Mouse (Mus musculus) layer of hippocampus, postnatal 14 days (tissue): Measurements from ENCODE around the gene Shkbp1. TPM values are rescaled to one million over a fixed set of nuclear protein-coding genes. Genes with fewer than 3 reads are reported as not detected.

Experiments
- DNase-seq, 2 experiments: peaks; one replicate each; pipeline ENCODE4 v3.0.0; 2021 to 2022; ENCODE audit warnings: low spot score in 2 of 2, mixed read lengths in 1 of 2
- long read RNA-seq, 2 experiments: library from polyadenylated mRNA; stranded (forward); transcript quantifications; one replicate each; pipeline ENCODE4 v2.0.0; 2021
- total RNA-seq, 2 experiments: library from RNA; stranded (reverse); gene quantifications; 2 replicates each; pipeline ENCODE4 v1.2.3; 2021

Shkbp1 gene
- total RNA-seq: 10 to 100 TPM; 24.7 to 26.2 TPM
- long read RNA-seq, experiment 1, transcript Shkbp1-201 (18 exons, 2,358 nt): major isoform, 7 of 12 reads
- long read RNA-seq, experiment 1, partial matches to known transcripts: 2 of 12 reads
- long read RNA-seq, experiment 1, other reads (novel, unspliced or antisense): 3 of 12 reads
- long read RNA-seq, experiment 2, transcript Shkbp1-201 (18 exons, 2,358 nt): major isoform, 14 of 21 reads
- long read RNA-seq, experiment 2, partial matches to known transcripts: 3 of 21 reads
- long read RNA-seq, experiment 2, other reads (novel, unspliced or antisense): 2 of 21 reads

DNA sequence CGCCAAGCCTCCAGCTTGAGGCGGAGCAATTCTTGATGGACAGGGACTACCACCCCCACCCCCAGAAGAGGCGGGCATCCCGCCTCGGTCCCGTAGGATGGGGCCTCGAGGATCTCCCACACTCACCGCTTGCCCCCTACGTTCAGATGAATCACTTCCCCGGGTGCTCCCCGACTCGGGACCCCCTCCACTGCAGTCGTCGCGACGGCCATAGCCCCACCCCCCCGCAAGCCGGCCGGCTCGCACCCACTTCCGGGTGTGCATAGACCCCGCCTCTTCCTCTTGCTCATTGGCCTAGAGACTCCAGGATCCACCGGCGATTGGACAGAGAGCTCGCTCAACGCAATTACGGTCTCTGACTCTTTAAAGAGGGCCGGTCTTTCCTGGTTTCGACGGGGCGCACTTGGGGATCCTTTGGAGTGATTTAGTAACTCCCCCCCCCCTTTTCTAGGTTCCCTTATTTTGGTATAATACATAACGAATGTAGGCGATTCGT, at the start of gene Shkbp1:
Shkbp1 (minus strand) TSS at position 275 of the 496 bp plus-strand sequence.
- DNase-seq: peak; percentile 82 to 89

DNA sequence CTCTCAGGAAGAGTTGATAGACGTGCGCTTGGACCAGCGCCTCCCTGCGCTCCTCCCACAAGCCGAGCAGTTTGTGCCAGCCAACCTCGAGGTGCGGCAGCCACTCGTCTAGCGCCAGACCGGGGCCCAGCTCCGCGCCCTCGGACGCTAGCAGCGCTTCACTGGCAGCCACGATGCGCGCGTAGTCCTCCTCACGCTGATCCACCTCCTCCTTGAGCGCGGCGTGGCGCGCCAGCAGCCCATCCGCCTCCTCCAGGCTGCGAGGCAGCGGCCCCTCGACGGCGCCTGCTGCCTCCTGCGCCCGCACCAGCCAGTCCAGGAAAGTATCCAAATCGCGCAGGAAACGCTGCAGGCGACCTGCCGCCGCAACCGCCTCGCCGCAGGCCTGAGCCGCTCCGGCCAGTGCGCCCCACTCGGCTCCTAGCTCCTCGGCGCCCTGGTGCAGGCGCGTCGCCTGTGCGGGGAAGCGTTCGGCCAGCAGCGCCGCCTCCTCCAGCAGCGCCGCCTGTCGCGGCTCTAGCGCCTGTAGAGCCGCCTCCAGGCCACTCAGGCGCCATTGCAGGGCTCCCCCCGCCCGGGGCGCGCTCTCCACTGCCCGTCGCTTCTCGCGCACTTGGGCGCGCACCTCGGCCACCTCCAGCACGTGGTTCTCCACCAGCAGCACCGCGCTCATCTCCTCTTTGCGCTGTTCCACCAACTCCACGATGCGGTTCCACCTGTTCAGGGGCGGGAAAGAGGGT, 48.6 kb upstream of the Shkbp1 start:
- DNase-seq: no peak

DNA sequence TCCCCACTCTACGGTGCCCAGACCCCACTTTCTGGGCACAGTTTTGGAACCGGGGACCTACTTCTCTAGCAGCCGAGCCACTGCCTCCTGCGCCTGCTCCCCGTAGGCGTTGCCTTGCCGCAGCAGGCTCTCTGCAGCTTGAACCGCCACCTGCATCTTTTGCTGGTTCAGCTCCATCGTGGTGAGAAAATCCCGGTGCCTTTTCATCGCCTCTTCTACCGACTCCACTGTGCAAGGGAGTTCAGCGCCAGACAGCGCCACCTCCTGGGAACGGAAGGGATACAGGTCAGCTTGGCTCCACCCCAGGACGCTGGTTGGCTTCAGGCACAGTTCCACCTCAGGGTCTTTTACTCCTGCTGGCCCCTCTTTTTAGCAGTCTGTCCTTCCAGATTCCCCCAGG, 46.9 kb upstream of the Shkbp1 start:
- DNase-seq: peak; percentile 63 to 68

DNA sequence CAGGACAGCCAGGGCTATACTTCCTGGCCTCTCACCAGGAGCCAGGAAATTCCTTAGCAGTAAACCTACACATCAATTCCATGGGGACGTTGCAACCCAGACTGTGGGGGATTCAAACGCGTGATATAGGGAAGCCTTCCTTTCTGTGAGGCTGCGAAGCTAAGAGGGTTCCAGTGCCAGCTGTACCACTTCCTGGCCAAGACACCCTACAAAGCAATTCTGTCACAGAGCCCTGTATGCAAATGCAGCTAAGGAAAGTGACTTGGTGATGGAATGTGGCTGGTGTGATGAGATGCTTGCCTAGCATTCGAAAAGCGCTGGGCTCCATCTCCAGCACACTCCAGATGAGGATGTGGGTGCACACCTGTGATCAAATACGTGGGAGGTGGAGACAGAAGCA, 44.7 kb upstream of the Shkbp1 start:
- DNase-seq: no peak

DNA sequence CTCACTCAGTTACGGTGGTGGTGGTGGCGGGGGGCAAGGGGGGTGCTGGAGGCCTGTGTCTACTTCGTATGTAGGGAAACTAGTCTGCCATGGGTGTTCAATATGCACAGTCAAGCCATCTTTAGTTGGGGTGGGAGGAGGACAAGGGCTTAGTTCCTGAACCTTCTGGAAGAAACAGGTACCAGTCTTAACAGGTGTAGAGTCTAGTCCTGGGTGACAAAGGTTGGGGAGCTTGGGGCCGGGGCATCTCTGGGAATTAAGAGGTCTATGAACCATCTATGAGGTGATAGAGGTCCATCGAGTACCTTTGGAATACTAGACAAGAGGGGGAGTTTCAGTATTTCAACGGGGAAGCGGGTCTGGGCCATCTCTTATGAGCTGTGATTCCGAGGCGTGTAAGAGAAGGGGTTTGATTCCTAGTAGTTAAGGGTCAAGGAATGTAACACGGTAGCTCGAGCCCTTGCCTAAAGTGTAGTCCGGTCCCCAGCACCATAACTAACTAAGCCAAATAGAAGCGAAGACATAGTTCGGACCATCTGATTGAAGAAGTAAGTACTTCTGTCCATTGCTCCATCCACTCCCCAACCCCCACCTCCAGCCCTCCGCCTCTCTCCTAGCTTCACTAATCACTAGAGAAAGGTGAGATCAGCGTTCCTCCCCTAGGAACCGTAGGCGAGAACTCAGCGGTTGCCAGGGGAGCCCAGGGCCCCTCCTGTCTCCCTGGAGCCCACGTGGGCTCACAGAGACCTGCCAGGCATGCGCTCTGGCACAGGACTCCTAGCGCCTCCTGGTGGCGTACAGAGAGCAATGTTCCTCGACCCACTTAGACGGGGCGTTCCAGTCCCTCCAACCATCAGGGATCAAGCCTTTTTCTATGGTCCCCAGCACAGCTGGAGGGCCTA, 41.5 kb upstream of the Shkbp1 start:
- DNase-seq: peak; percentile 49 to 62

DNA sequence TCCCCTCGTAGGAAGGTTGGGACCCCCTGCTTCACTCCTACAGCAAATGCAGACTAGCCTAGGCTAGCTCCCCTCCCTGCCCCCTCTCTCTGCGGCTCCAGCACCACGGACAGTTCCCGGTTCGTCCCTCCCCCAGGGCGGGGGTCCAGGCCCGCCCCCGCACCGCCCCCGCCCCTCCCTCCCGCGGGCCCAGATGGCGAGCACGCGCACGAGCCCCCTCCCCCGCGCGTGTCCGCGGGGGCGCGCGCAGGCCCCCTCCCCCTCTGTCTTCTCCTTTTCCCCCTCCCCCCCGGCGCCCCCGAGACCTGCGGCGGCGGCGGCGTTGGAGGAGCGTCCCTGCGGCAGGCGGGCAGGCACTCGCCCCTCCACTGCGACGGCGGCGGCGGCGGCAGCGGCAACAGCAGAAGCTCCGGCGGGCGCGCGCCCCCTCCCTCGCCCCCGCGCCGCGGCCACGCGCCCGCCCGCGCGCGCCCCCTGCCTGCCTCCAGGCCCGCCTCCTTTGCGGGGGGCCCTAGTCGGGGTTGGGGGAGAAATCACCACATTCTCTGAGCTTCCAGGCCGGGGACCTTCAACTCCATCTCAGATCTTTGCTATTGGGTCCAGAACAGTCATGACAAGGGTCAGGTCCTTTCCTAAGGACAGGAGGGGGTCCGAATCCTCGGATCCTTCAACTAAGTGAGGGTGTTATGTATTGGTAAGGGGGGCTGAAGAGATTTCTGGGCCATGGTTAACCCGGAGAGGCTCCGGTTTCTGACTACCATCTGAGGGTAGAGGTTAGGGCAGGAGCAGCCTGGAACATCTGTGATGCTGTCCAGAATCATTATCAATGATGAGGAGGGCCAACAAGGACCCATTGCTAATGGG, 40.6 kb upstream of the Shkbp1 start:
- peak; percentile 41 to 43 for DNase-seq

DNA sequence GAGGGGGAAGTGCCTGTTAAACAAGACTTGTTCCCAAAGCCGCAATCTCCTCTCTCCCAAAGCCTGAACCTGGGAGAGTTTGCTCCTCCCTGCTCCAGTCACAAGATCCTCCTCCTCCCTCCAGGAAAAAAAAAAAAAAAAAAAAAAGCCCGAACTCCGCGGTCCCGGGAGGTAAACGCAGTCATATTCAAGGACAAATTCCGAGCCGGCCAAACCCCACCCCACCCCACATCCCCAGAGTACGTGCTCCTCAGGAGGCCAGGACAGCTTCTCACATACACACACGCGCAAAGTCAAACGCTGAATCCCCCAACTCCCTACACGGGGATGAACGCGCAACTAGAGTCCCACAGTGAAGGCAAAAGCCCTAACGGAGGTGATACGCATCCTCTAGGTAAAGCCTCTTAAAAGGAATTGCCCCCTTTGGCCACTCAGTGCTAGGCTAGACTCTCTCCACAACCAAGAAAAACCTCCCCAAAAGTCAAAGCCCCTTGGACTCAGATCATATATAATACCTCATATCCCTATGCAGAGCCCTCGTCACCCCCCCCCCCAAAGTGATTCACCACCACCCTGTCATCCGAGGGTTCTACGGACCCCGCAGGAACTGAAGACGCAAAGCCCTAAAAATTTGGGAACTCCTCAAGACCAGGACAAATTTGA, 39.8 kb upstream of the Shkbp1 start:
- DNase-seq: no peak

DNA sequence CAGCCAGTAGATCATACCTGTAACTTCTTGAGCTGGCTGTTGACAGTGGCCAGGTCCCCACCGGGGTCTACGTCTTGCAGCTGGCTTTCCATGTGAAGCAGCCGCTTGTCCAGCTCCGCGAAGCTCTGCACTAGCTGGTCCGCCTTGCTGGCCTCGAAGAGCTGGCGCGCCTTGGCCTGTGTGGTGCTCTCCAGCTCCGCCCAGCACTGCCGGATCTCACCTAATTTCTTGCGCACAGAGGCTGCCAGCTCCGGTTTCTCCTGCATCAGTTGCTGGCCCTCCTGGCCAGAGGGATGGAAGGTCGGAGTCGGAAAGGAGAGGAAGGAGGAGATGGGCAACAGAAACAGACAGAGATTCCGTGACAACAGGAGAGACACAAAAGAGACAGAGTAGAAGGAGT, 35.6 kb upstream of the Shkbp1 start:
- no peak for DNase-seq

DNA sequence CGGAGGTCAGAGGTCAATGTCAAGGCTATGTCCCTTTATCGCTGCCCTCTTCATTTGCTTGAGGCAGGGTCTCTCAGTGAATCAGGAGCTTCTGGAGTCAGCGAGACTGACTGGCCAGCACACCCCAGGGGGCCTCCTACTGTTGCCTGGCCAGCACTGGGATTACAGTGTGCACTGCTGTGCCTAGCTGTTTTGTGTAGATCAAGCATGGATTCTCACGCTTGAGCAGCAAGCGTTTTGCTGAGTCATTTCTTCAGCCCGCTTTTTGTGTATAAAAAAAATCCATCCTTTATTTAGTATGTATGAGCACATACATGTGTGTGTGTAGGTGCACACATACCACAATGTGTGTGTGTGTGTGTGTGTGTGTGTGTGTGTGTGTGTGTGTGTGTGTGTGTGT, 33.4 kb upstream of the Shkbp1 start:
- DNase-seq: no peak

DNA sequence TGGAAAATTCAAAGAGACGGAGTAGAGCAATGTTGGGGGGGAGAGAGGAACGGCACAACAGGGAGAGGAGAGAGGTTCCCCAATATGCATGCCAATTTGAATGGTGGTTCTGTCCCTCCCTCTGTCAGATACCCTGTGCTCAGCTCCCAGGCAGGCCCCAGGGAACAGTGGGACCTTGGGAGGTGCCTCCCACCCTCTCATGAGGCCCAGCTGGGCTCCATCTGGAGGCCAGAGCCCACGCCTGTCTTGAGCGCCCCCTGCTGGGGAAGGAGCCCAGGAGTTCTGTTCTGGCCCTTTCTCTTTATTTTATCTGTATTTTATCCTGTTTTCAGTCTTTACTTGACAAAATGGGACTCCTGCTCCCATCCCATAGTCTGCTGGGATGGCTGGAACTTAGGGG, 28.9 kb upstream of the Shkbp1 start:
- peak; percentile 46 to 51 for DNase-seq

DNA sequence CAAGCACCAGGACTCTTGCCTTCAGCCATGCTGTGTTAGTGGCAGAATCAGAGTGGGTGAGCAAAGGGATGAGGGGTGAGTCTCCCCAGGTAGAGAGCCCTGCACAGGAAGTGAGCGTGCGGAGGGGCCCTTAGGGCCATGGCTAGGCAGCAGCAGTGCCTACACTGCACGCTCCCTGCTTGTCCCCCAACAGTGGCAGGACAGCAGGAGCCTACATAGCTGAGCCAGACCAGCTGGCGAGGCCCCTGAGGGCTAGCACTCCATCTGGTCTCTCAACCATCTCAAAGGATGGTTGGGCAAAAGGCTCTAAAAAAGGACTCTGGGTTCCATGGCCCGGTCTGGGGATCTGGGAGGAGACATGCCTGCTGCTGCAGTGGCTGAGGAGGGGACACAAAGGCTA, 28.3 kb upstream of the Shkbp1 start:
- DNase-seq: no peak

DNA sequence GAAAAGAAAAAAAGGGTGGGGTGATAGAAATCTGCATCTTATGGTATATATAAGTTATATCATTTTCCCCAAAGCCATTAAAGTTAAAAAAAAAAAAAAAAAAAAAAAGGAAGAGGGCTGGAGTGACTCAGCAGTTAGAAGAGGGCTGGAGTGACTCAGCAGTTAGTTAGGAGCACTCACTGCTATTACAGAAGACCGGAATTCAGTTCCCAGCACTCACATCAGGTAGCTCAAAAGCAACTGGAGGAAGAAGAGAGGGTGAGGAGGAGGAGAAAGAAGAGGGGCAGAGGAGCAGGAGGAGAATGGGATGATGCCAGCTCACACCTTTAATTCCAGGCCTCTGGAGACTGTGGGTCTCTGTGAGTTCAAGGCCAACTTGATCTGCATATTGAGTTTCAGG, 27.4 kb upstream of the Shkbp1 start:
- DNase-seq: no peak

DNA sequence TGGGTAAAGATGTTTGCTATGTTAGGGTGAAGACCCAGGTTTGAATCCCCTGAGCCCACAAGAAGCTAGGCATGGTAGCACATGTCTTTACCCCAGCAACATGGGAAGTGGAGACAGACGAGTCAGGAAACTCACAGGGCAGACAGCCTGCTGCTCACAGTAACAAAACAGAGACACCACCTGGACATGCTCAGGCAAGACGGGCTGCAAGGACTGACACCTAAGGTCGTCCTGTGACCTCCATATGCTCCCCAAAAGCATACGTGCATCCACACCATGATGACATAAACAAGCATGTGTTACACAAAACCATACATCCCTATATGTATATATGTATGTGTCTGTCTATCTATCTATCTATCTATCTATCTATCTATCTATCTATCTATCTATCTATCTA, 25.7 kb upstream of the Shkbp1 start:
- DNase-seq: no peak

DNA sequence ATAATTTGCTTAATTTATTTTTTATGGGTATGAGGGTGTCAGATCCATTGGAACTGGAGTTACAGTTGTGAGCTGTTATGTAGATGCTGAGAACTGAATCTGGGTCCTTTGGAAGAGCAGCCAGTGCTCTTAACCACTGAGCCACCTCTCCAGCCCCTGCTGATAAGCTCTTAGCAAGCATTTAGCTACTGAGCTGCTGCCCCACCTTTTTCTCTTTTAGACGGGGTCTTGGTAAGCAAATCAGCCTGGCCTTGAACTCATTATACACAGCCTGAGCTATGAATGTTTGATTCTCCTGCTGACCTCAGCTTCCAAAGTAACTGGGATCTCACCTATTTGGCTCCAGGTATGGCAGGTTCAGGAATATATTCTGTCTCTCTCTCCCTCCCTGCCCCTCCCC, 25.2 kb upstream of the Shkbp1 start:
- DNase-seq: no peak

DNA sequence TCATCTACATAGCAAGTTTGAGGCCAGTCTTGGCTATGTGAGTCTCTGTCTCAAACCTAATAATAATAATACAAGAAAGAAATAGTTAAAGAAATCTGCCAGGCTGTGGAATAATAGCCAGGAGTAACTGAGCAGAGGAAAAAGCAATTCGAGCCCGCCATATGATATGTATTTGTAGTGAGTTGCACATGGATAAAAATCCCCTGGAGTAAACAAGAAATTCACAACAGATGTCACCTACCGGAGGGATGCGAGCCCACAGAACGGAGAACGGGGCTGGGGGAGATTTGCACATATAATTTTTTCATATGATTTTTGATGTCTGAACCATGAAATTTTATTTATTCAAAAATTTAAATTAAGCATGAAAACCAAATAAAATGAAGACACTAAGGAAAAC, 24.0 kb upstream of the Shkbp1 start:
- no peak for DNase-seq

DNA sequence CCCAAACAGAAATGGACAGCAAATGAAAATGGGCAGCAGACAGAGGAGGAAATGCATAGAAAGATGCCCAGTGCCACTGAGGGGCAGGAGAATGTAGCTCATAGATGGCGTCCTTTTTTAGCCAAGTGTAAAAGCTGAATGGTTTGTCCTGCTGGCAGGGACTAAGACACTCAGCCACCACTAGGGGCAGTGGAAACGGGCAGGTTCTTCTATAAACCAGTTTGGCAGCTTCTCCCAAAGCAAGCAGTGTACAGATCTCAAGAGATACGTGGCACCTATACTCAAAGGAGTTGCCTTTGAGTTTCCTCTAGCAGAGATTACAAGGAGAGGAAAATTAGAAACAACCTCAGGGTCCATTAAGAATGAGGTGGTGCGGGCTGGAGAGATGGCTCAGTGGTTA, 22.6 kb upstream of the Shkbp1 start:
- no peak for DNase-seq

DNA sequence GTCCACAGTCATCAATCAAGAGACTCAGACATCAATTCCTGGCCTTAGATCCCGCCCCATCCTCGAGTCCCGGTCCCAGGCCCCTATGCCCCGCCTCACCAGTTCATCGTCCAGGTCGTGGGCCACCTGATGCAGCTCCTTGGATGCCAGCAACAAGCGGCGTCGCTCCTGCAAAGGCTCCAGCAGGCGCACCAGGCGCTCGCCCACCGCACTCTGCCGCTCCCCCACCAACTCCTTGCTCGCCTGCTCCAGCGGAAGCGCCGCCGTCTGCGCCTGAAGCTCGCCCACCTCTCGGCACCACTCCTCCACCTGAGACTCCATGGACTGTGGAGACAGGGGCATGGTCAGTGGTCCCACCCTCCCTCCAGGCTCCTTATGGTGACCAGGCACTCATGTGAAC, 19.5 kb upstream of the Shkbp1 start:
- no peak for DNase-seq

DNA sequence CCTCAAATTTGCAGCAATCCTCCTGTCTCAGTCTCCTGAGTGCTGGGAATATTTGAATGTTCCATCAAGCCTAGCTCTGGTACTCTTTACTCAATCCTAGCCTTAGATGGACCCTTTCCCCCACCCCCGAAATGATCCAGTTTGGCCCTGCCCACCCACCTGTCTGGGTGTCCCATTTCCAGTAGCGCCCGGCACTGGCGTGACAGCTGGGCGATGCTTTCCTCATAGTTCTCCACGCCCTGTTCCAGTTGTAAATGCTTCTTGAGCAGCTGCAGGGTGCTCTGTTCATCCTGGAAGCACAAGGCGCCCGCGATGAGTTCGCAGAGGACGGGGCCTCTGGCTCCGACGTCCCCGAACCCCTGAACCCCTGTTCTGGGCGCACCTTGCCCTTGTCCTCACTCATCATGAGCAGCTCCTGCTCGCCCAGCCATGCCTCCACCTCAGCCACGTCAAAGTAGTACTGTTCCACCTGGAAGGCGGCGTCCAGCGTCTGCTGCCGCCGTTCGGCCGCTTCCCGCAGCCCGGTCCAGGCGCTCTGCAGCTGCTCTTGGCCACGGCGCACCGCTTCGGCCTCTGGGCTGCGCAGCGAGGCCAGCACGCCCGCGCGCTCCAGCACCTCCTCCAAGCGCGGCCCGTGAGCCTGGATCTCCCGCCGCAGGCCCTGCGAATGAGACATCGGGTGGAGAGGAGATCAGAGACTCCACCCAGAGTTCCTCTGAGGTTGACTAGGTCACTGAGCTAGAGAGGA, 16.1 kb upstream of the Shkbp1 start:
- no peak for DNase-seq

DNA sequence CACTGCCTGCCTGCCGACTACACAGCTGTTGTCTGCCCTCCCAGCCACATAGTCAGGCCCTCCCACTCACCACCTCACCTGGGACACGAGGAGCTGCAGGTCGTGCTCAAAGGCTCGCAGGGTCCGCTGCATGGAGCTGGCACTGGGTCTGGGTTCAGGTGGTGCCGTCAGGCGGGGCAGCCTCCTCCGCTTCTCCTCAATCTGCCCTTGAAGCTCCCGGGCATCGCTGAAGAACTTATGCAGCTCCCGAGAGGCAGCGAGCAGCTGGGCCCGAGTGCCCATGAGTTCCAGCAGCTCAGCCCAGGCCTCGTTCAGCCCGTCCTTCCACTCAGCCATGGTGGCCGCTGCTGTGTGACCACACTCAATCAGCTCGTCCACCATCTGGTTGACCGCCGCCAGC, 13.3 kb upstream of the Shkbp1 start:
- DNase-seq: no peak
